Mouse (Mus musculus): Measurements from ENCODE around the gene Utrn.

DNA sequence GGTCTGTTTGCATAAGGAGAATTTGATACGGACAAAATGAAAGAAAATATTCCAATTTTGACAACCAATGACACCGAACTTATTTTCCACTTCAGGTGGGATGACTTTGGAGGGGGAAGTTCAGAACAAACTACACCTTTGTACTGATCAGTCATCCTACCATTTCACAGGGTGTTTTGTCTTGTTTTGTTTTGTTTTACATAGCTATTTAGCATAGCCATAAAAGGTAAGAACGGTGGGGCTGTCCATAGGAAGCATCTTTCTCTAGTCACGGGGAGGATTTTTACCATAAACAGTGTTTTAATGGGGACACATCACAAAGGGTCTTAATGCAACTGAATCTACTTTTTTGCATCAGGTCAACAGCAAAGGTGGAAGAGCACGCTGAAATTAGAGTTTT lies 319.9 kb downstream of the Utrn start:
- TF ChIP-seq CTCF (IDR thresholded peaks at IDR 0.05; ENCODE audit: control insufficient read depth, insufficient read depth, insufficient replicate concordance, low read depth, low read length) = no peak
- TF ChIP-seq POLR2A (IDR thresholded peaks at IDR 0.05; ENCODE audit: control insufficient read depth, low read depth, low read length) = no peak

Data from testis, adult 2 months (tissue).